Mouse (Mus musculus): ENCODE data around the gene Tbc1d22a. TPM values are rescaled to one million over a fixed set of nuclear protein-coding genes. Genes with fewer than 3 reads are reported as not detected.
A peak's percentile ranks its signal among the peaks of the same experiment; 100 is the strongest.

Tbc1d22a gene
- polyA plus RNA-seq, 1 experiment from 2014 or later, result 37.9 TPM

GRCm38 (mm10) chr15:86331501-86332245, 117.4 kb downstream of the Tbc1d22a start:
- ATAC-seq (no peak), DNase-seq (ENCODE audit: low read depth, low spot score) (no peak)
- no peaks in the 10 kb centered on the region for H3K27me3 ChIP-seq
- in situ Hi-C loops (cut with MboI; ENCODE audit: low pct_unique_long_range_greater_than_20kb), result no loop called here
- TF ChIP-seq CTCF (IDR thresholded peaks at IDR 0.05), result no peak
- ChIA-PET CTCF (interaction anchor here (1.1 to 2.7 kb wide), 2 partner anchors 9 to 22 kb away, joined by 3 to 6 read pairs; no protein-coding TSS in a partner anchor), POLR2A (no interaction called here)

GRCm38 (mm10) chr15:86333176-86333575, 118.9 kb downstream of the Tbc1d22a start:
- DNase-seq (ENCODE audit: low read depth, low spot score) (no peak), ATAC-seq (no peak)
- H3K27me3 ChIP-seq, result no peaks in the 10 kb centered on the region
- in situ Hi-C loops (cut with MboI; ENCODE audit: low pct_unique_long_range_greater_than_20kb), result no loop called here
- CTCF ChIA-PET, result no interaction called here
- TF ChIP-seq CTCF (IDR thresholded peaks at IDR 0.05), result no peak
- POLR2A ChIA-PET, result no interaction called here

- ATAC-seq (no peak), DNase-seq (ENCODE audit: low read depth, low spot score) (no peak)
- ChIA-PET CTCF (no interaction called here), POLR2A (no interaction called here)
- in situ Hi-C loops (cut with MboI; ENCODE audit: low pct_unique_long_range_greater_than_20kb), result no loop called here
- no peaks in the 10 kb centered on the region for H3K27me3 ChIP-seq
- no peak for TF ChIP-seq CTCF (IDR thresholded peaks at IDR 0.05)
These were observed 119.3 kb downstream of the Tbc1d22a start for GRCm38 (mm10) chr15:86333606-86334005.

- POLR2A ChIA-PET, result no interaction called here
- CTCF ChIA-PET, result no interaction called here
- in situ Hi-C loops (cut with MboI; ENCODE audit: low pct_unique_long_range_greater_than_20kb), result no loop called here
- no peak for TF ChIP-seq CTCF (IDR thresholded peaks at IDR 0.05)
- no peaks in the 10 kb centered on the region for H3K27me3 ChIP-seq
- no peak for ATAC-seq
- no peak for DNase-seq (ENCODE audit: low read depth, low spot score)
These were observed 120.0 kb downstream of the Tbc1d22a start for GRCm38 (mm10) chr15:86334276-86334675.

- H3K27me3 ChIP-seq, result no peaks in the 10 kb centered on the region
- no peak for DNase-seq (ENCODE audit: low read depth, low spot score)
- ATAC-seq, result no peak
- ChIA-PET CTCF (no interaction called here), POLR2A (interaction anchor here (0.6 kb wide), 1 partner anchor 24 kb away, joined by 3 read pairs; no protein-coding TSS in a partner anchor)
- TF ChIP-seq CTCF (IDR thresholded peaks at IDR 0.05), result no peak
- in situ Hi-C loops (cut with MboI; ENCODE audit: low pct_unique_long_range_greater_than_20kb), result no loop called here
These were observed 120.5 kb downstream of the Tbc1d22a start for GRCm38 (mm10) chr15:86334745-86335144.

- DNase-seq (ENCODE audit: low read depth, low spot score), result no peak
- POLR2A ChIA-PET, result no interaction called here
- no peak for TF ChIP-seq CTCF (IDR thresholded peaks at IDR 0.05)
- CTCF ChIA-PET, result interaction anchor here (0.9 to 1.3 kb wide), 2 partner anchors 9 to 52 kb away, joined by 3 read pairs; no protein-coding TSS in a partner anchor
- ATAC-seq, result no peak
- in situ Hi-C loops (cut with MboI; ENCODE audit: low pct_unique_long_range_greater_than_20kb), result no loop called here
- H3K27me3 ChIP-seq, result no peaks in the 10 kb centered on the region
These were observed 121.5 kb downstream of the Tbc1d22a start for GRCm38 (mm10) chr15:86335781-86336180.

GRCm38 (mm10) chr15:86337726-86338125, 123.5 kb downstream of the Tbc1d22a start:
- no peak for DNase-seq (ENCODE audit: low read depth, low spot score)
- H3K27me3 ChIP-seq, result no peaks in the 10 kb centered on the region
- CTCF ChIA-PET, result interaction anchor here (0.6 kb wide), 1 partner anchor 25 kb away, joined by 3 read pairs; no protein-coding TSS in a partner anchor
- no peak for TF ChIP-seq CTCF (IDR thresholded peaks at IDR 0.05)
- no peak for ATAC-seq
- POLR2A ChIA-PET, result no interaction called here
- in situ Hi-C loops (cut with MboI; ENCODE audit: low pct_unique_long_range_greater_than_20kb), result no loop called here

GRCm38 (mm10) chr15:86339736-86340135, 125.5 kb downstream of the Tbc1d22a start:
- no peak for TF ChIP-seq CTCF (IDR thresholded peaks at IDR 0.05)
- no peak for DNase-seq (ENCODE audit: low read depth, low spot score)
- in situ Hi-C loops (cut with MboI; ENCODE audit: low pct_unique_long_range_greater_than_20kb), result no loop called here
- no peaks in the 10 kb centered on the region for H3K27me3 ChIP-seq
- ChIA-PET POLR2A (no interaction called here), CTCF (interaction anchor here (1.7 kb wide), 1 partner anchor 9 kb away, joined by 6 read pairs; no protein-coding TSS in a partner anchor)
- ATAC-seq, result no peak

GRCm38 (mm10) chr15:86340766-86341165, 126.5 kb downstream of the Tbc1d22a start:
- no peak for TF ChIP-seq CTCF (IDR thresholded peaks at IDR 0.05)
- DNase-seq (ENCODE audit: low read depth, low spot score) (no peak), ATAC-seq (no peak)
- in situ Hi-C loops (cut with MboI; ENCODE audit: low pct_unique_long_range_greater_than_20kb), result no loop called here
- ChIA-PET CTCF (interaction anchor here (1.7 kb wide), 1 partner anchor 10 kb away, joined by 6 read pairs; no protein-coding TSS in a partner anchor), POLR2A (no interaction called here)
- no peaks in the 10 kb centered on the region for H3K27me3 ChIP-seq

GRCm38 (mm10) chr15:86342637-86343375, 128.5 kb downstream of the Tbc1d22a start:
- ChIA-PET CTCF (no interaction called here), POLR2A (interaction anchor here (1.2 kb wide), 1 partner anchor 12 kb away, joined by 3 read pairs; no protein-coding TSS in a partner anchor)
- in situ Hi-C loops (cut with MboI; ENCODE audit: low pct_unique_long_range_greater_than_20kb), result no loop called here
- DNase-seq (ENCODE audit: low read depth, low spot score), result peak; percentile 20
- H3K27me3 ChIP-seq, result no peaks in the 10 kb centered on the region
- peak; percentile 95 for ATAC-seq
- TF ChIP-seq CTCF (IDR thresholded peaks at IDR 0.05), result no peak

- peak; percentile 24 for ATAC-seq
- H3K27me3 ChIP-seq, result no peaks in the 10 kb centered on the region
- ChIA-PET POLR2A (no interaction called here), CTCF (interaction anchor here (1.2 kb wide), 1 partner anchor 9 kb away, joined by 3 read pairs; no protein-coding TSS in a partner anchor)
- DNase-seq (ENCODE audit: low read depth, low spot score), result peak; percentile 13
- TF ChIP-seq CTCF (IDR thresholded peaks at IDR 0.05), result no peak
- in situ Hi-C loops (cut with MboI; ENCODE audit: low pct_unique_long_range_greater_than_20kb), result no loop called here
These were observed 130.7 kb downstream of the Tbc1d22a start for GRCm38 (mm10) chr15:86344906-86345331.

Measured in Patski (cell line).